Mouse (Mus musculus): ENCODE data around the gene Twf1. TPM values are rescaled to one million over a fixed set of nuclear protein-coding genes. Genes with fewer than 3 reads are reported as not detected.

Twf1 gene
- polyA plus RNA-seq, 1 experiment from 2014 or later, result 115 TPM

GRCm38 (mm10) chr15:94535521-94535920 lies 54.2 kb downstream of the Twf1 start:
- Histone ChIP-seq H3K4me1 (replicated peaks; ENCODE audit: control insufficient read depth, insufficient read depth, low read length) (no peaks in the 10 kb centered on the region), H3K27me3 (ENCODE audit: control insufficient read depth, insufficient read depth, low read length) (no peaks in the 10 kb centered on the region), H3K4me2 (replicated peaks; ENCODE audit: low read depth, low read length) (no peak overlapping the region), H3K9me3 (ENCODE audit: control insufficient read depth, low read length) (no peaks in the 10 kb centered on the region), H3K36me3 (ENCODE audit: control insufficient read depth, insufficient read depth, low read length) (no peaks in the 10 kb centered on the region), H3K9ac (ENCODE audit: low read depth, low read length) (no peak overlapping the region), H3K27ac (ENCODE audit: low read depth, low read length) (no peak overlapping the region), H3K4me3 (ENCODE audit: low read depth, low read length) (no peak overlapping the region)
- ATAC-seq (ENCODE audit: low FRiP score) (no peak), DNase-seq (ENCODE audit: low spot score) (no peak)
- 93% methylated on average over 7 of the region's 7 CpGs for WGBS

GRCm38 (mm10) chr15:94532956-94533355 lies 56.7 kb downstream of the Twf1 start:
- Histone ChIP-seq H3K36me3 (ENCODE audit: control insufficient read depth, insufficient read depth, low read length) (no peaks in the 10 kb centered on the region), H3K4me1 (replicated peaks; ENCODE audit: control insufficient read depth, insufficient read depth, low read length) (no peaks in the 10 kb centered on the region), H3K27ac (ENCODE audit: low read depth, low read length) (no peak overlapping the region), H3K9me3 (ENCODE audit: control insufficient read depth, low read length) (no peaks in the 10 kb centered on the region), H3K4me2 (replicated peaks; ENCODE audit: low read depth, low read length) (no peak overlapping the region), H3K27me3 (ENCODE audit: control insufficient read depth, insufficient read depth, low read length) (no peaks in the 10 kb centered on the region), H3K4me3 (ENCODE audit: low read depth, low read length) (no peak overlapping the region), H3K9ac (ENCODE audit: low read depth, low read length) (no peak overlapping the region)
- no peak for ATAC-seq (ENCODE audit: low FRiP score)
- DNase-seq (ENCODE audit: low spot score), result no peak
- WGBS, result 91% methylated on average over 6 of the region's 6 CpGs

- Histone ChIP-seq H3K4me3 (ENCODE audit: low read depth, low read length) (no peak overlapping the region), H3K36me3 (ENCODE audit: control insufficient read depth, insufficient read depth, low read length) (no peaks in the 10 kb centered on the region), H3K4me1 (replicated peaks; ENCODE audit: control insufficient read depth, insufficient read depth, low read length) (no peaks in the 10 kb centered on the region), H3K9ac (ENCODE audit: low read depth, low read length) (no peak overlapping the region), H3K4me2 (replicated peaks; ENCODE audit: low read depth, low read length) (no peak overlapping the region), H3K27ac (ENCODE audit: low read depth, low read length) (no peak overlapping the region), H3K9me3 (ENCODE audit: control insufficient read depth, low read length) (no peaks in the 10 kb centered on the region), H3K27me3 (ENCODE audit: control insufficient read depth, insufficient read depth, low read length) (no peaks in the 10 kb centered on the region)
- 94% methylated on average over 5 of the region's 5 CpGs for WGBS
- no peak for DNase-seq (ENCODE audit: low spot score)
- ATAC-seq (ENCODE audit: low FRiP score), result no peak
These were observed 57.4 kb downstream of the Twf1 start for GRCm38 (mm10) chr15:94532306-94532705.

GRCm38 (mm10) chr15:94530519-94530918 lies 59.2 kb downstream of the Twf1 start:
- Histone ChIP-seq H3K36me3 (ENCODE audit: control insufficient read depth, insufficient read depth, low read length) (no peaks in the 10 kb centered on the region), H3K4me3 (ENCODE audit: low read depth, low read length) (no peak overlapping the region), H3K9me3 (ENCODE audit: control insufficient read depth, low read length) (no peaks in the 10 kb centered on the region), H3K27ac (ENCODE audit: low read depth, low read length) (no peak overlapping the region), H3K27me3 (ENCODE audit: control insufficient read depth, insufficient read depth, low read length) (no peaks in the 10 kb centered on the region), H3K9ac (ENCODE audit: low read depth, low read length) (no peak overlapping the region), H3K4me2 (replicated peaks; ENCODE audit: low read depth, low read length) (no peak overlapping the region), H3K4me1 (replicated peaks; ENCODE audit: control insufficient read depth, insufficient read depth, low read length) (no peaks in the 10 kb centered on the region)
- WGBS, result 88% methylated on average over 3 of the region's 3 CpGs
- ATAC-seq (ENCODE audit: low FRiP score), result no peak
- no peak for DNase-seq (ENCODE audit: low spot score)

Other genes starting within 250 kb of the Twf1 start
- gene Adamts20, start 124.5 kb downstream of the Twf1 start, polyA plus RNA-seq (2014; fragmentation: Nextera tagmentation; extraction: Ambion mirVana), result 3.7 and 4.3 TPM in 2 replicates
- 9.0 and 10.7 TPM in 2 replicates for gene Pus7l, start 46.3 kb downstream of the Twf1 start, polyA plus RNA-seq (2014; fragmentation: Nextera tagmentation; extraction: Ambion mirVana)
- gene Irak4, start 46.2 kb downstream of the Twf1 start, polyA plus RNA-seq (2014; fragmentation: Nextera tagmentation; extraction: Ambion mirVana), result 2.5 and 3.0 TPM in 2 replicates
- 2.0 and 3.3 TPM in 2 replicates for gene Tmem117, start 39.3 kb upstream of the Twf1 start, polyA plus RNA-seq (2014; fragmentation: Nextera tagmentation; extraction: Ambion mirVana)

All from hindbrain, embryonic 11.5 days (tissue).